Comparison of ENCODE assay signal across 20 mouse cellular contexts in the genomic region with DNA sequence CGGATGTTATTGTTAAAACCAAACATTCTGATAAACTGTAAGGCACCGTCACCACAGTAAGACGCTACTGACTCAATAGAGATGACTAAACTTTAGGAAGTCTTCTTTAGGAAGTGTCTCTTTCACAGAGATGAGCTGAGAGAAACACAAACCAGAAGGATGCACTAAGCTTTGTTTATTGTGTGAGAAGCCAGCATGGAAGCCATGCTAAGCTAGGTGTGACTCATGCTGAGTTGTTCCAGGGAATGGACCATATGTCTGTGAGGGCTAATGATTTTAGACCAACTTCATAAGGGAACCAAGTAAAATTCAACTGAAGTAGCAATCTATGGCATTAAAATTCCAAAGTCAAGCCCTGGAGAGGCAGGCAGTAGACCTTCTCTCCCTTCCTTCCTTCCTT.
"Had no signal": no experiment of that assay in that cellular context is flagged by ENCODE, and none has a peak within 500 bp of the region (broad histone marks: within the 10 kb centered on the region; RNA-seq: fewer than 3 reads in every experiment).

No protein-coding gene starts in this region.

- H3K9me3 ChIP-seq: limb, embryonic 12.5 days; limb, embryonic 15.5 days; midbrain, embryonic 12.5 days; midbrain, embryonic 15.5 days; neural tube, embryonic 12.5 days; neural tube, embryonic 15.5 days; stomach, embryonic 15.5 days had no signal

- H3K36me3 ChIP-seq: limb, embryonic 12.5 days; limb, embryonic 15.5 days; midbrain, embryonic 12.5 days; midbrain, embryonic 15.5 days; neural tube, embryonic 12.5 days; neural tube, embryonic 15.5 days; stomach, embryonic 15.5 days had no signal

- H3K27me3 ChIP-seq: limb, embryonic 12.5 days; limb, embryonic 15.5 days; midbrain, embryonic 12.5 days; midbrain, embryonic 15.5 days; neural tube, embryonic 12.5 days; neural tube, embryonic 15.5 days; stomach, embryonic 15.5 days had no signal

- DNase-seq: kidney, adult 2 months; kidney, postnatal 25 days; left cerebral cortex, postnatal 4 days; liver, postnatal 0 days; lung, embryonic 14.5 days; lung, postnatal 36 days; spleen, adult 18-20 months; thymus, adult 18-20 months; thymus, postnatal 36 days had no signal

- H3K27ac ChIP-seq: kidney, postnatal 0 days; limb, embryonic 12.5 days; limb, embryonic 15.5 days; liver, embryonic 14.5 days; midbrain, embryonic 12.5 days; midbrain, embryonic 15.5 days; neural tube, embryonic 12.5 days; neural tube, embryonic 15.5 days; stomach, embryonic 15.5 days had no signal

- ATAC-seq: intestine, postnatal 0 days; liver, postnatal 0 days; lung, postnatal 0 days; midbrain, embryonic 15.5 days had no signal

- H3K4me1 ChIP-seq: limb, embryonic 12.5 days; limb, embryonic 15.5 days; midbrain, embryonic 12.5 days; midbrain, embryonic 15.5 days; neural tube, embryonic 12.5 days; neural tube, embryonic 15.5 days; stomach, embryonic 15.5 days had no signal

- H3K4me3 ChIP-seq: limb, embryonic 12.5 days; limb, embryonic 15.5 days; midbrain, embryonic 12.5 days; midbrain, embryonic 15.5 days; neural tube, embryonic 12.5 days; neural tube, embryonic 15.5 days; stomach, embryonic 15.5 days had no signal
